Mouse (Mus musculus) central nervous system, embryonic 18 days (tissue): ENCODE data around the gene Rufy4. TPM values are rescaled to one million over a fixed set of nuclear protein-coding genes. Genes with fewer than 3 reads are reported as not detected.

Experiments
- polyA plus RNA-seq: library from polyadenylated mRNA; depleted of rRNA; stranded (reverse); fragments of >200 nt; gene quantifications from 2 replicates; pipeline ENCODE4 v1.2.3, GENCODE M21; 2012; rRNA removed

Rufy4 gene
- 0.27 and 0.39 TPM in 2 replicates for polyA plus RNA-seq

GRCm38 (mm10) chr1:74124991-74125552, at the start of gene Rufy4:
Gene Rufy4 (plus strand): TSS chr1:74125541.

GRCm38 (mm10) chr1:74124021-74124981, 1.0 kb upstream of the Rufy4 start, which contains the start of gene Tns1:
Gene Tns1 (minus strand): TSS chr1:74124449.

GRCm38 (mm10) chr1:74153461-74154184, 28.3 kb downstream of the Rufy4 start, which contains the start of gene Cxcr2:
Gene Cxcr2 (plus strand): TSS chr1:74153989.

GRCm38 (mm10) chr1:74194445-74194844, 69.1 kb downstream of the Rufy4 start, which contains the start of gene Cxcr1:
Gene Cxcr1 (minus strand): TSS chr1:74194631.

Other genes starting within 250 kb of the Rufy4 start
- gene Tns1, start 1.1 kb upstream of the Rufy4 start, polyA plus RNA-seq: 6.9 and 7.0 TPM in 2 replicates
- 0.09 and 0.13 TPM in 2 replicates for gene Cxcr2, start 28.4 kb downstream of the Rufy4 start, polyA plus RNA-seq
- not detected in 2 replicates for gene Cxcr1, start 69.1 kb downstream of the Rufy4 start, polyA plus RNA-seq
- 266 and 288 TPM in 2 replicates for gene Arpc2, start 110.5 kb downstream of the Rufy4 start, polyA plus RNA-seq
- gene Gpbar1, start 153.0 kb downstream of the Rufy4 start, polyA plus RNA-seq: not detected in 2 replicates
- 164 and 172 TPM in 2 replicates for gene Aamp, start 159.2 kb downstream of the Rufy4 start, polyA plus RNA-seq
- gene Pnkd, start 159.4 kb downstream of the Rufy4 start, polyA plus RNA-seq: 65.4 and 67.8 TPM in 2 replicates
- 5.6 and 7.7 TPM in 2 replicates for gene Tmbim1, start 180.1 kb downstream of the Rufy4 start, polyA plus RNA-seq
- 2.4 and 2.9 TPM in 2 replicates for gene Catip, start 236.6 kb downstream of the Rufy4 start, polyA plus RNA-seq
- gene Slc11a1, start 249.7 kb downstream of the Rufy4 start, polyA plus RNA-seq: 1.6 and 1.8 TPM in 2 replicates